Mouse (Mus musculus): ENCODE results near the gene Tmem236. TPM values are rescaled to one million over a fixed set of nuclear protein-coding genes. Genes with fewer than 3 reads are reported as not detected.
"Not testable (repeated sequence)": the region's sequence is repeated elsewhere in the genome, so short reads cannot be mapped to it uniquely, and the experiment has no call there.

Tmem236 gene
- polyA plus RNA-seq, 1 experiment from 2014 or later = 0.18 TPM

DNA sequence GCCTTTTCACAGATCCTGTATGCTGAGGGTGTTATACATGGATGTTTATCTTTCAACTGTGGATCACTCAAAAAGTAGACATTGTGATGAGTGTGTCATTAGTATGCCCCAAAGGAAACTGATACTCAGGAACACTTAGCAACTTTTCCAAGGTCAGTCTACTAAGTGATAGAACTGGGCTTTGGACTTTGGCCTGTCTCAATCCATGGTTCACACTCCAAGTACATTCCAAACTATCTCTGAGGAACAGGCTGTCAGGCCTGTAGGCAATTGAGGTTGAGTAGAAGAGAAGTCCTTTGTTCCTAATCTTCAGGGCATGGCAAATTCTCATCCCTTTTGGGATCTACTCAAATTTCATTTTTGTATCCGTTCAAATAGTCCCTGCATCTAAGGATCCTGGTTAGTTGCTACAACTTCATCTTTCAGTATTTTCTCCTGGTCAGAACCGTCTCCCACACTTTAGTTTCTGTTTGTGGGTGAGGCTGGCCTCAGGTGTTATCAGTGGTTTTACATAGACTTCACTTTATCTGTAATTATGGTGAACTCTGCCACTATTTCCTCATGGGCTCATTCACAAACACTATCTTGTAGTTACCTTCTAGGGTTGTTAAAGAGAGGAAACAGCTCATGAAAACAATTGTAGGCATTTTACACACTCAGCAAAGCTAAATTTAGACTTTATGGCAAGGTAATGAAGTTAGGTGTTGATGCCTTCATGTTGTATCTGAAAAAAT, 2.3 kb downstream of the Tmem236 start:
- Histone ChIP-seq H3K4me3 (ENCODE audit: low read depth, low read length) (no peak overlapping the region), H3K9ac (ENCODE audit: low read depth, low read length) (no peak overlapping the region), H3K27me3 (ENCODE audit: control insufficient read depth, insufficient read depth, low read depth, low read length) (no peaks in the 10 kb centered on the region), H3K4me2 (ENCODE audit: low read depth, low read length) (no peak overlapping the region), H3K36me3 (ENCODE audit: control insufficient read depth, insufficient read depth) (no peaks in the 10 kb centered on the region), H3K9me3 (replicated peaks; ENCODE audit: control insufficient read depth, low read length) (no peaks in the 10 kb centered on the region), H3K27ac (ENCODE audit: low read length) (no peak overlapping the region), H3K4me1 (ENCODE audit: control insufficient read depth, low read depth, low read length) (no peaks in the 10 kb centered on the region; the same call in 1 of the 2 replicates)
- ATAC-seq (ENCODE audit: low read depth) = no peak
- WGBS (ENCODE audit: insufficient replicate concordance) = 35% methylated on average over 2 of the region's 2 CpGs

- Histone ChIP-seq H3K9ac (ENCODE audit: low read depth, low read length) (no peak overlapping the region), H3K9me3 (replicated peaks; ENCODE audit: control insufficient read depth, low read length) (no peaks in the 10 kb centered on the region), H3K27me3 (ENCODE audit: control insufficient read depth, insufficient read depth, low read depth, low read length) (no peaks in the 10 kb centered on the region), H3K4me2 (ENCODE audit: low read depth, low read length) (no peak overlapping the region), H3K4me3 (ENCODE audit: low read depth, low read length) (no peak overlapping the region), H3K27ac (ENCODE audit: low read length) (no peak overlapping the region), H3K4me1 (ENCODE audit: control insufficient read depth, low read depth, low read length) (no peaks in the 10 kb centered on the region), H3K36me3 (ENCODE audit: control insufficient read depth, insufficient read depth) (no peaks in the 10 kb centered on the region)
- ATAC-seq (ENCODE audit: low read depth) = no peak
These were observed 10.1 kb downstream of the Tmem236 start for GRCm38 (mm10) chr2:14184375-14184774.

- Histone ChIP-seq H3K4me1 (ENCODE audit: control insufficient read depth, low read depth, low read length) (no peaks in the 10 kb centered on the region; the same call in 1 of the 2 replicates), H3K9me3 (replicated peaks; ENCODE audit: control insufficient read depth, low read length) (no peaks in the 10 kb centered on the region), H3K4me2 (ENCODE audit: low read depth, low read length) (0 out of 2 replicates have a peak overlapping the region, but pooled peaks have one; percentile 6), H3K27ac (ENCODE audit: low read length) (no peak overlapping the region), H3K4me3 (ENCODE audit: low read depth, low read length) (no peak overlapping the region), H3K27me3 (ENCODE audit: control insufficient read depth, insufficient read depth, low read depth, low read length) (no peaks in the 10 kb centered on the region), H3K9ac (ENCODE audit: low read depth, low read length) (no peak overlapping the region), H3K36me3 (ENCODE audit: control insufficient read depth, insufficient read depth) (no peaks in the 10 kb centered on the region)
- ATAC-seq (ENCODE audit: low read depth) = peak; percentile 39; the same call in 1 of the 2 replicates
- WGBS (ENCODE audit: insufficient replicate concordance) = 29% methylated on average over 4 of the region's 4 CpGs
These were observed 16.4 kb downstream of the Tmem236 start for GRCm38 (mm10) chr2:14190684-14191083.

- Histone ChIP-seq H3K27ac (ENCODE audit: low read length) (no peak overlapping the region), H3K9ac (ENCODE audit: low read depth, low read length) (no peak overlapping the region), H3K4me3 (ENCODE audit: low read depth, low read length) (no peak overlapping the region), H3K9me3 (replicated peaks; ENCODE audit: control insufficient read depth, low read length) (no peaks in the 10 kb centered on the region), H3K27me3 (ENCODE audit: control insufficient read depth, insufficient read depth, low read depth, low read length) (no peaks in the 10 kb centered on the region), H3K4me2 (ENCODE audit: low read depth, low read length) (no peak overlapping the region), H3K4me1 (ENCODE audit: control insufficient read depth, low read depth, low read length) (no peaks in the 10 kb centered on the region; the same call in 1 of the 2 replicates), H3K36me3 (ENCODE audit: control insufficient read depth, insufficient read depth) (no peaks in the 10 kb centered on the region)
- ATAC-seq (ENCODE audit: low read depth) = no peak
- whole genome bisulfite sequencing (ENCODE audit: insufficient replicate concordance) = 26% methylated on average over 4 of the region's 4 CpGs
These were observed 17.3 kb downstream of the Tmem236 start for GRCm38 (mm10) chr2:14191601-14192000.

GRCm38 (mm10) chr2:14192046-14192445, 17.7 kb downstream of the Tmem236 start:
- Histone ChIP-seq H3K4me3 (ENCODE audit: low read depth, low read length) (no peak overlapping the region), H3K4me1 (ENCODE audit: control insufficient read depth, low read depth, low read length) (no peaks in the 10 kb centered on the region; the same call in 1 of the 2 replicates), H3K27ac (ENCODE audit: low read length) (no peak overlapping the region), H3K4me2 (ENCODE audit: low read depth, low read length) (no peak overlapping the region), H3K27me3 (ENCODE audit: control insufficient read depth, insufficient read depth, low read depth, low read length) (no peaks in the 10 kb centered on the region), H3K9me3 (replicated peaks; ENCODE audit: control insufficient read depth, low read length) (no peaks in the 10 kb centered on the region), H3K36me3 (ENCODE audit: control insufficient read depth, insufficient read depth) (no peaks in the 10 kb centered on the region), H3K9ac (ENCODE audit: low read depth, low read length) (no peak overlapping the region)
- no peak for ATAC-seq (ENCODE audit: low read depth)
- 39% methylated on average over 6 of the region's 6 CpGs for WGBS (ENCODE audit: insufficient replicate concordance)

GRCm38 (mm10) chr2:14198325-14198903, 24.1 kb downstream of the Tmem236 start:
- H3K9me3 ChIP-seq (replicated peaks; ENCODE audit: control insufficient read depth, low read length); H3K9ac ChIP-seq (ENCODE audit: low read depth, low read length); H3K27me3 ChIP-seq (ENCODE audit: control insufficient read depth, insufficient read depth, low read depth, low read length): not testable (repeated sequence)

GRCm38 (mm10) chr2:14199621-14200020, 25.3 kb downstream of the Tmem236 start:
- Histone ChIP-seq H3K4me3 (ENCODE audit: low read depth, low read length) (no peak overlapping the region), H3K27me3 (ENCODE audit: control insufficient read depth, insufficient read depth, low read depth, low read length) (no peaks in the 10 kb centered on the region), H3K27ac (ENCODE audit: low read length) (no peak overlapping the region), H3K9me3 (replicated peaks; ENCODE audit: control insufficient read depth, low read length) (no peaks in the 10 kb centered on the region), H3K9ac (ENCODE audit: low read depth, low read length) (no peak overlapping the region), H3K4me1 (ENCODE audit: control insufficient read depth, low read depth, low read length) (no peaks in the 10 kb centered on the region), H3K36me3 (ENCODE audit: control insufficient read depth, insufficient read depth) (no peaks in the 10 kb centered on the region), H3K4me2 (ENCODE audit: low read depth, low read length) (no peak overlapping the region)
- WGBS (ENCODE audit: insufficient replicate concordance) = 25% methylated on average over 2 of the region's 2 CpGs
- no peak for ATAC-seq (ENCODE audit: low read depth)

More at GRCm38 (mm10) chr2:14198325-14198903, 24.1 kb downstream of the Tmem236 start:
- no CpG with 5 or more reads among the region's 2 CpGs for WGBS (ENCODE audit: insufficient replicate concordance)
- not testable (repeated sequence) for H3K36me3 ChIP-seq (ENCODE audit: control insufficient read depth, insufficient read depth); H3K4me2 ChIP-seq (ENCODE audit: low read depth, low read length); H3K4me1 ChIP-seq (ENCODE audit: control insufficient read depth, low read depth, low read length); H3K4me3 ChIP-seq (ENCODE audit: low read depth, low read length); H3K27ac ChIP-seq (ENCODE audit: low read length); ATAC-seq (ENCODE audit: low read depth)

- ATAC-seq (ENCODE audit: low read depth) = not testable (repeated sequence)
- WGBS (ENCODE audit: insufficient replicate concordance) = no CpG with 5 or more reads among the region's 2 CpGs
These were observed 26.6 kb downstream of the Tmem236 start for GRCm38 (mm10) chr2:14200879-14201445.

GRCm38 (mm10) chr2:14204308-14204707, 30.0 kb downstream of the Tmem236 start:
- H3K4me1 ChIP-seq (ENCODE audit: control insufficient read depth, low read depth, low read length) = no peaks in the 10 kb centered on the region
- WGBS (ENCODE audit: insufficient replicate concordance) = 58% methylated on average over 1 of the region's 1 CpGs
- H3K27ac ChIP-seq (ENCODE audit: low read length) = no peak overlapping the region
- no peak overlapping the region for H3K4me2 ChIP-seq (ENCODE audit: low read depth, low read length)
- ATAC-seq (ENCODE audit: low read depth) = no peak
- H3K36me3 ChIP-seq (ENCODE audit: control insufficient read depth, insufficient read depth) = no peaks in the 10 kb centered on the region
- H3K4me3 ChIP-seq (ENCODE audit: low read depth, low read length) = no peak overlapping the region
- no peak overlapping the region for H3K9ac ChIP-seq (ENCODE audit: low read depth, low read length)
- no peaks in the 10 kb centered on the region for H3K9me3 ChIP-seq (replicated peaks; ENCODE audit: control insufficient read depth, low read length)
- no peaks in the 10 kb centered on the region for H3K27me3 ChIP-seq (ENCODE audit: control insufficient read depth, insufficient read depth, low read depth, low read length)

More at GRCm38 (mm10) chr2:14200879-14201445, 26.6 kb downstream of the Tmem236 start:
- H3K27ac ChIP-seq (ENCODE audit: low read length); H3K4me3 ChIP-seq (ENCODE audit: low read depth, low read length); H3K4me1 ChIP-seq (ENCODE audit: control insufficient read depth, low read depth, low read length); H3K9me3 ChIP-seq (replicated peaks; ENCODE audit: control insufficient read depth, low read length); H3K4me2 ChIP-seq (ENCODE audit: low read depth, low read length); H3K9ac ChIP-seq (ENCODE audit: low read depth, low read length); H3K36me3 ChIP-seq (ENCODE audit: control insufficient read depth, insufficient read depth); H3K27me3 ChIP-seq (ENCODE audit: control insufficient read depth, insufficient read depth, low read depth, low read length): not testable (repeated sequence)

Data from liver, embryonic 16.5 days (tissue).